Comparison of ENCODE assay signal across 11 mouse cellular contexts in genomic region chrX:167522528-167522927, GRCm38 (mm10).
"Had no signal": no experiment of that assay in that cellular context is flagged by ENCODE, and none has a peak within 500 bp of the region (broad histone marks: within the 10 kb centered on the region; RNA-seq: fewer than 3 reads in every experiment).

No protein-coding gene starts in this region.

- DNase-seq: liver, embryonic 13.5 days; liver, postnatal 0 days; lung, embryonic 14.5 days; lung, postnatal 4 days; retina, postnatal 1 day; right cerebral cortex, adult 18-20 months; right cerebral cortex, postnatal 25 days; spleen, adult 18-20 months; thymus, adult 2 months; thymus, postnatal 25 days; thymus, postnatal 4 days had no signal

- ATAC-seq: liver, postnatal 0 days had no signal
